Mouse (Mus musculus): ENCODE results near the gene Rpl7l1. TPM values are rescaled to one million over a fixed set of nuclear protein-coding genes. Genes with fewer than 3 reads are reported as not detected.
A peak's percentile ranks its signal among the peaks of the same experiment; 100 is the strongest.
"Not testable (repeated sequence)": the region's sequence is repeated elsewhere in the genome, so short reads cannot be mapped to it uniquely, and the experiment has no call there.

Gene Rpl7l1
- polyA plus RNA-seq, 1 experiment from 2014 or later = 149 TPM

- H3K27me3 ChIP-seq (ENCODE audit: control insufficient read depth, insufficient read depth, low read length) = no peaks in the 10 kb centered on the region
- no peak overlapping the region for H3K27ac ChIP-seq (ENCODE audit: low read depth, low read length)
- WGBS = 86% methylated on average over 2 of the region's 2 CpGs
- H3K36me3 ChIP-seq (ENCODE audit: control insufficient read depth, insufficient read depth, low read length) = no peaks in the 10 kb centered on the region
- ATAC-seq (ENCODE audit: low FRiP score) (no peak), DNase-seq (ENCODE audit: low spot score) (no peak)
- H3K9me3 ChIP-seq (ENCODE audit: control insufficient read depth, low read length) = no peaks in the 10 kb centered on the region
- H3K4me3 ChIP-seq (ENCODE audit: low read depth, low read length) = no peak overlapping the region
- no peak overlapping the region for H3K4me2 ChIP-seq (replicated peaks; ENCODE audit: low read depth, low read length)
- H3K9ac ChIP-seq (ENCODE audit: low read depth, low read length) = no peak overlapping the region
- H3K4me1 ChIP-seq (replicated peaks; ENCODE audit: control insufficient read depth, insufficient read depth, low read length) = no peaks in the 10 kb centered on the region
These were observed 10.5 kb upstream of the Rpl7l1 start for GRCm38 (mm10) chr17:46792963-46793362.

- not testable (repeated sequence) for H3K27ac ChIP-seq (ENCODE audit: low read depth, low read length); DNase-seq (ENCODE audit: low spot score); H3K36me3 ChIP-seq (ENCODE audit: control insufficient read depth, insufficient read depth, low read length); H3K9me3 ChIP-seq (ENCODE audit: control insufficient read depth, low read length); H3K4me3 ChIP-seq (ENCODE audit: low read depth, low read length); H3K4me1 ChIP-seq (replicated peaks; ENCODE audit: control insufficient read depth, insufficient read depth, low read length); H3K4me2 ChIP-seq (replicated peaks; ENCODE audit: low read depth, low read length); ATAC-seq (ENCODE audit: low FRiP score); H3K9ac ChIP-seq (ENCODE audit: low read depth, low read length); H3K27me3 ChIP-seq (ENCODE audit: control insufficient read depth, insufficient read depth, low read length)
- 61% methylated on average over 2 of the region's 2 CpGs for WGBS
These were observed 5.5 kb upstream of the Rpl7l1 start for GRCm38 (mm10) chr17:46787974-46788373.

DNA sequence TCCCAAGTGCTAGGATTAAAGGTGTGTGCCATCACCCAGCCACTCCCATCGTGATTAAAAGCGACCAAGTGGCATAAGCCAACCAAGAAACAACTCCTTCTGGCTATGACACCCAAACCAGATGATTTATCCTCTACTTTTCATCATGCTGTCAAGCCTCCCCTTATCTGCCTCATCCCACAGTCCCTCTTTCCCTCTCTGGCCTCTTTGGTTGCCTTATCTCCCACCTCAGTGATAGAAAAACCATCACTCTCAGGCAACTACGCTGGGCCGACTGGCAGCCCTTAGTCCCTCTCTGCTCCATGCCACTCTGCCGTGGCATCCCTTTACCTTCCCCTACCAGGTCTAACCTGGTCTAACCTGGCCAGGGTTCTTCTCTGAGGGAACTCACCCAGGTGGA lies 4.5 kb upstream of the Rpl7l1 start:
- no peak for ATAC-seq (ENCODE audit: low FRiP score)
- no peaks in the 10 kb centered on the region for H3K27me3 ChIP-seq (ENCODE audit: control insufficient read depth, insufficient read depth, low read length)
- 91% methylated on average over 5 of the region's 5 CpGs for WGBS

GRCm38 (mm10) chr17:46783222-46783565 lies 722 bp upstream of the Rpl7l1 start:
- WGBS = 80% methylated on average over 2 of the region's 2 CpGs

More for the DNA sequence above, 4.5 kb upstream of the Rpl7l1 start:
- no peak for DNase-seq (ENCODE audit: low spot score)
- Histone ChIP-seq H3K9ac (ENCODE audit: low read depth, low read length) (no peak overlapping the region), H3K9me3 (ENCODE audit: control insufficient read depth, low read length) (no peaks in the 10 kb centered on the region), H3K27ac (ENCODE audit: low read depth, low read length) (no peak overlapping the region), H3K4me3 (ENCODE audit: low read depth, low read length) (no peak overlapping the region), H3K4me1 (replicated peaks; ENCODE audit: control insufficient read depth, insufficient read depth, low read length) (no peaks in the 10 kb centered on the region), H3K4me2 (replicated peaks; ENCODE audit: low read depth, low read length) (no peak overlapping the region), H3K36me3 (ENCODE audit: control insufficient read depth, insufficient read depth, low read length) (no peaks in the 10 kb centered on the region)

GRCm38 (mm10) chr17:46781876-46782275 lies 596 bp downstream of the Rpl7l1 start:
- WGBS = 9% methylated on average over 11 of the region's 11 CpGs
- H3K4me3 ChIP-seq (ENCODE audit: low read depth, low read length) = peak overlapping the region; percentile 62
- peak; percentile 31 for ATAC-seq (ENCODE audit: low FRiP score)
- no peaks in the 10 kb centered on the region for H3K9me3 ChIP-seq (ENCODE audit: control insufficient read depth, low read length)
- no peaks in the 10 kb centered on the region for H3K4me1 ChIP-seq (replicated peaks; ENCODE audit: control insufficient read depth, insufficient read depth, low read length)
- peak overlapping the region; percentile 80 for H3K9ac ChIP-seq (ENCODE audit: low read depth, low read length)
- H3K27ac ChIP-seq (ENCODE audit: low read depth, low read length) = peak overlapping the region; percentile 91
- DNase-seq (ENCODE audit: low spot score) = no peak
- H3K36me3 ChIP-seq (ENCODE audit: control insufficient read depth, insufficient read depth, low read length) = peaks cover 10% of the 10 kb centered on the region; the same call in 1 of the 2 replicates
- H3K27me3 ChIP-seq (ENCODE audit: control insufficient read depth, insufficient read depth, low read length) = no peaks in the 10 kb centered on the region
- peak overlapping the region; percentile 58 for H3K4me2 ChIP-seq (replicated peaks; ENCODE audit: low read depth, low read length)

More at GRCm38 (mm10) chr17:46783222-46783565, 722 bp upstream of the Rpl7l1 start:
- Histone ChIP-seq H3K27me3 (ENCODE audit: control insufficient read depth, insufficient read depth, low read length) (no peaks in the 10 kb centered on the region), H3K9ac (ENCODE audit: low read depth, low read length) (no peak overlapping the region), H3K4me2 (replicated peaks; ENCODE audit: low read depth, low read length) (peak overlapping the region; percentile 41; the same call in 1 of the 2 replicates), H3K27ac (ENCODE audit: low read depth, low read length) (no peak overlapping the region), H3K36me3 (ENCODE audit: control insufficient read depth, insufficient read depth, low read length) (peaks cover 7% of the 10 kb centered on the region; the same call in 1 of the 2 replicates), H3K4me3 (ENCODE audit: low read depth, low read length) (peak overlapping the region; percentile 62), H3K4me1 (replicated peaks; ENCODE audit: control insufficient read depth, insufficient read depth, low read length) (no peaks in the 10 kb centered on the region), H3K9me3 (ENCODE audit: control insufficient read depth, low read length) (no peaks in the 10 kb centered on the region)
- DNase-seq (ENCODE audit: low spot score) (no peak), ATAC-seq (ENCODE audit: low FRiP score) (no peak; the same call in 1 of the 2 replicates)

GRCm38 (mm10) chr17:46776087-46776486 lies 6.4 kb downstream of the Rpl7l1 start:
- H3K27ac ChIP-seq (ENCODE audit: low read depth, low read length) = no peak overlapping the region
- no peak for ATAC-seq (ENCODE audit: low FRiP score)
- H3K9me3 ChIP-seq (ENCODE audit: control insufficient read depth, low read length) = no peaks in the 10 kb centered on the region
- H3K4me1 ChIP-seq (replicated peaks; ENCODE audit: control insufficient read depth, insufficient read depth, low read length) = 0 out of 2 replicates have a peak, but pooled peaks cover 3% of the 10 kb centered on the region
- no peaks in the 10 kb centered on the region for H3K27me3 ChIP-seq (ENCODE audit: control insufficient read depth, insufficient read depth, low read length)
- H3K4me2 ChIP-seq (replicated peaks; ENCODE audit: low read depth, low read length) = no peak overlapping the region
- no peak overlapping the region for H3K9ac ChIP-seq (ENCODE audit: low read depth, low read length)
- H3K4me3 ChIP-seq (ENCODE audit: low read depth, low read length) = no peak overlapping the region
- H3K36me3 ChIP-seq (ENCODE audit: control insufficient read depth, insufficient read depth, low read length) = peaks cover 12% of the 10 kb centered on the region; the same call in 1 of the 2 replicates
- no peak for DNase-seq (ENCODE audit: low spot score)
- WGBS = 90% methylated on average over 3 of the region's 3 CpGs

GRCm38 (mm10) chr17:46775070-46775469 lies 7.4 kb downstream of the Rpl7l1 start:
- peaks cover 12% of the 10 kb centered on the region; the same call in 1 of the 2 replicates for H3K36me3 ChIP-seq (ENCODE audit: control insufficient read depth, insufficient read depth, low read length)

GRCm38 (mm10) chr17:46774131-46774472 lies 8.4 kb downstream of the Rpl7l1 start:
- no peak overlapping the region for H3K4me2 ChIP-seq (replicated peaks; ENCODE audit: low read depth, low read length)
- H3K27ac ChIP-seq (ENCODE audit: low read depth, low read length) = no peak overlapping the region
- H3K4me1 ChIP-seq (replicated peaks; ENCODE audit: control insufficient read depth, insufficient read depth, low read length) = 0 out of 2 replicates have a peak, but pooled peaks cover 3% of the 10 kb centered on the region
- ATAC-seq (ENCODE audit: low FRiP score) (no peak), DNase-seq (ENCODE audit: low spot score) (no peak)
- H3K9ac ChIP-seq (ENCODE audit: low read depth, low read length) = no peak overlapping the region
- no peaks in the 10 kb centered on the region for H3K27me3 ChIP-seq (ENCODE audit: control insufficient read depth, insufficient read depth, low read length)
- no peak overlapping the region for H3K4me3 ChIP-seq (ENCODE audit: low read depth, low read length)
- 41% methylated on average over 2 of the region's 2 CpGs for WGBS
- H3K36me3 ChIP-seq (ENCODE audit: control insufficient read depth, insufficient read depth, low read length) = peaks cover 8% of the 10 kb centered on the region; the same call in 1 of the 2 replicates
- H3K9me3 ChIP-seq (ENCODE audit: control insufficient read depth, low read length) = no peaks in the 10 kb centered on the region

More at GRCm38 (mm10) chr17:46775070-46775469, 7.4 kb downstream of the Rpl7l1 start:
- Histone ChIP-seq H3K4me1 (replicated peaks; ENCODE audit: control insufficient read depth, insufficient read depth, low read length) (0 out of 2 replicates have a peak, but pooled peaks cover 3% of the 10 kb centered on the region), H3K9ac (ENCODE audit: low read depth, low read length) (no peak overlapping the region), H3K4me2 (replicated peaks; ENCODE audit: low read depth, low read length) (no peak overlapping the region), H3K4me3 (ENCODE audit: low read depth, low read length) (no peak overlapping the region), H3K27ac (ENCODE audit: low read depth, low read length) (no peak overlapping the region), H3K9me3 (ENCODE audit: control insufficient read depth, low read length) (no peaks in the 10 kb centered on the region), H3K27me3 (ENCODE audit: control insufficient read depth, insufficient read depth, low read length) (no peaks in the 10 kb centered on the region)
- 93% methylated on average over 9 of the region's 9 CpGs for WGBS
- DNase-seq (ENCODE audit: low spot score) (no peak), ATAC-seq (ENCODE audit: low FRiP score) (no peak)

Measured in hindbrain, embryonic 11.5 days (tissue).